Mouse (Mus musculus): ENCODE data around the gene Dnajb4. TPM values are rescaled to one million over a fixed set of nuclear protein-coding genes. Genes with fewer than 3 reads are reported as not detected.
"Not testable (repeated sequence)": the region's sequence is repeated elsewhere in the genome, so short reads cannot be mapped to it uniquely, and the experiment has no call there.

Dnajb4 gene
- polyA plus RNA-seq, 1 experiment from 2014 or later, result 57.7 TPM

- no peak overlapping the region for H3K9ac ChIP-seq (ENCODE audit: low read length)
- no peak overlapping the region for H3K4me2 ChIP-seq (ENCODE audit: low read depth, low read length)
- H3K36me3 ChIP-seq (ENCODE audit: control insufficient read depth, insufficient read depth), result no peaks in the 10 kb centered on the region
- H3K27ac ChIP-seq (ENCODE audit: low read length), result no peak overlapping the region
- H3K4me3 ChIP-seq (ENCODE audit: low read length), result no peak overlapping the region
- ATAC-seq (replicated peaks; ENCODE audit: extremely low read depth, insufficient read depth, low FRiP score), result no peak
- H3K27me3 ChIP-seq (ENCODE audit: control insufficient read depth, insufficient read depth, low read length), result no peaks in the 10 kb centered on the region
- peaks cover 3% of the 10 kb centered on the region for H3K4me1 ChIP-seq (ENCODE audit: control insufficient read depth, insufficient read depth, low read length)
- no peaks in the 10 kb centered on the region for H3K9me3 ChIP-seq (replicated peaks; ENCODE audit: control insufficient read depth, low read length)
Measured at GRCm38 (mm10) chr3:152202942-152203341, 7.2 kb downstream of the Dnajb4 start.

DNA sequence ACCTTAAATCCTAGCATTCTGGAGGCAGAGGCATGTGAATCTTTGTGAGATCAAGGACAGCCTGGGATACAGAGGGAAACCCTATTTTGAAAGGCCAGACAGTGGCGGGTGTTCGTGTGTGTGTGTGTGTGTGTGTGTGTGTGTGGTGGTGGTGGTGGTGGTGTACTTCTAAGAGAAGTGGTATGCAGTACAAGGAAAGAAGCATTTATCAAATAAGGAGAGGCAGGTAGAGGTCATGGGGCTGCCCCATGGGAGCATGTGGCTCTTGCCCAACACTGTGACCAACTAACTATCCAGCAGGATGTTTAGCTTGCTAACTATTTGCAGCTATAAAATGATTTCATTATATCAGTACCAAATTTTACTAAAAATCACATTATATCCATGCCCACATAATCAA lies 8.5 kb downstream of the Dnajb4 start:
- Histone ChIP-seq H3K4me1 (ENCODE audit: control insufficient read depth, insufficient read depth, low read length) (peaks cover 3% of the 10 kb centered on the region), H3K27me3 (ENCODE audit: control insufficient read depth, insufficient read depth, low read length) (no peaks in the 10 kb centered on the region), H3K9ac (ENCODE audit: low read length) (no peak overlapping the region), H3K4me2 (ENCODE audit: low read depth, low read length) (no peak overlapping the region), H3K4me3 (ENCODE audit: low read length) (no peak overlapping the region), H3K9me3 (replicated peaks; ENCODE audit: control insufficient read depth, low read length) (no peaks in the 10 kb centered on the region), H3K36me3 (ENCODE audit: control insufficient read depth, insufficient read depth) (no peaks in the 10 kb centered on the region), H3K27ac (ENCODE audit: low read length) (no peak overlapping the region)
- ATAC-seq (replicated peaks; ENCODE audit: extremely low read depth, insufficient read depth, low FRiP score), result no peak
- 67% methylated on average over 2 of the region's 2 CpGs for WGBS

DNA sequence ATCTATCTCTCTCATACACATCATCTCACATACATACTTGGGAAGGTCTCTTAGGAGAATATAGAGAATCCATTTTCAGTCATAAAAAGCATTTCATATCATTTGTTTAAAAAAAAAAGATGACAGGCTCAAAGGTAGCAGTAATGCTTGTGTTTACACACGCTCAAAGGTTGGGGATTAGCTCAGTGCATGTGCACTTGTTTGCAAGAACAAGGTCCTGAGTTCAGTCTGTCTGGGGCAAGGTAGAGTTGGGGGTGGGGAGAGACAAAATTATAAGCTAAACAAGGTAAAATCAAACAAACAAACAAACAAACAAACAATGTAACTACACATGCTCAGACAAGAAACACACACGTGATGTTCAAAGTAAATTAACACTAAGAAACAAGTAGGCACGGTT lies 8.9 kb downstream of the Dnajb4 start:
- H3K36me3 ChIP-seq (ENCODE audit: control insufficient read depth, insufficient read depth), result no peaks in the 10 kb centered on the region
- no peak for ATAC-seq (replicated peaks; ENCODE audit: extremely low read depth, insufficient read depth, low FRiP score)
- WGBS, result 94% methylated on average over 3 of the region's 3 CpGs

GRCm38 (mm10) chr3:152199125-152199524 lies 11.0 kb downstream of the Dnajb4 start:
- ATAC-seq (replicated peaks; ENCODE audit: extremely low read depth, insufficient read depth, low FRiP score), result no peak
- Histone ChIP-seq H3K9me3 (replicated peaks; ENCODE audit: control insufficient read depth, low read length) (no peaks in the 10 kb centered on the region), H3K4me3 (ENCODE audit: low read length) (no peak overlapping the region), H3K9ac (ENCODE audit: low read length) (no peak overlapping the region), H3K36me3 (ENCODE audit: control insufficient read depth, insufficient read depth) (no peaks in the 10 kb centered on the region), H3K4me2 (ENCODE audit: low read depth, low read length) (no peak overlapping the region), H3K27ac (ENCODE audit: low read length) (no peak overlapping the region), H3K27me3 (ENCODE audit: control insufficient read depth, insufficient read depth, low read length) (no peaks in the 10 kb centered on the region), H3K4me1 (ENCODE audit: control insufficient read depth, insufficient read depth, low read length) (no peaks in the 10 kb centered on the region; the same call in 1 of the 2 replicates)
- 64% methylated on average over 3 of the region's 3 CpGs for WGBS

More for the DNA sequence above, 8.9 kb downstream of the Dnajb4 start:
- no peak overlapping the region for H3K4me2 ChIP-seq (ENCODE audit: low read depth, low read length)
- H3K27ac ChIP-seq (ENCODE audit: low read length), result no peak overlapping the region
- H3K27me3 ChIP-seq (ENCODE audit: control insufficient read depth, insufficient read depth, low read length), result no peaks in the 10 kb centered on the region
- H3K4me1 ChIP-seq (ENCODE audit: control insufficient read depth, insufficient read depth, low read length), result peaks cover 3% of the 10 kb centered on the region
- H3K9me3 ChIP-seq (replicated peaks; ENCODE audit: control insufficient read depth, low read length), result no peaks in the 10 kb centered on the region
- H3K9ac ChIP-seq (ENCODE audit: low read length), result no peak overlapping the region
- H3K4me3 ChIP-seq (ENCODE audit: low read length), result no peak overlapping the region

GRCm38 (mm10) chr3:152197246-152197645 lies 12.9 kb downstream of the Dnajb4 start:
- WGBS, result 47% methylated on average over 2 of the region's 2 CpGs
- H3K9me3 ChIP-seq (replicated peaks; ENCODE audit: control insufficient read depth, low read length); H3K4me3 ChIP-seq (ENCODE audit: low read length); H3K36me3 ChIP-seq (ENCODE audit: control insufficient read depth, insufficient read depth); H3K9ac ChIP-seq (ENCODE audit: low read length); ATAC-seq (replicated peaks; ENCODE audit: extremely low read depth, insufficient read depth, low FRiP score); H3K27ac ChIP-seq (ENCODE audit: low read length); H3K4me1 ChIP-seq (ENCODE audit: control insufficient read depth, insufficient read depth, low read length); H3K4me2 ChIP-seq (ENCODE audit: low read depth, low read length); H3K27me3 ChIP-seq (ENCODE audit: control insufficient read depth, insufficient read depth, low read length): not testable (repeated sequence)

DNA sequence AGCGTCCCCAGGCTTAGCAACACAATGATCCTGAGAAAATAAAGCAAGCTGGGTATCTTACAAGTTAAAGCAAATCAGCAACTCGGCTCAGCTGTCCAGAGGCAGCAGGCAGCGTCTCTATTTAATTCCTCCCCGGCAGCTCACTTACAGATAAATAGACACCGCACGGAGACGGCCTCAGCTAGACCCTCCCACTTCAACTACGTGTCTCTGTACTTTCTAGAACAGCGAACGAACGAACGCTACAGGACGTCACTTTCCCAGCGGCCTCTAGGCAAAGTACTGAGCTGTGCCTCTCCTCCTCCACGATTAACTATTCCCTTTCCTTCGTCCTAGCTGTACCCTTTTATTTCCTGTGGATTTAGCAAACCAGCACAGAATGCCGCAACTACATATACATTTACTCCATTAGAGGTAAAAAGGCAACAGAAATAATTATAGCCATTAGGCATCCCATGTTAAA lies 16.4 kb downstream of the Dnajb4 start:
- Histone ChIP-seq H3K4me1 (ENCODE audit: control insufficient read depth, insufficient read depth, low read length) (peaks cover 19% of the 10 kb centered on the region), H3K36me3 (ENCODE audit: control insufficient read depth, insufficient read depth) (no peaks in the 10 kb centered on the region), H3K9ac (ENCODE audit: low read length) (peak overlapping the region; percentile 87), H3K27me3 (ENCODE audit: control insufficient read depth, insufficient read depth, low read length) (no peaks in the 10 kb centered on the region), H3K4me2 (ENCODE audit: low read depth, low read length) (peak overlapping the region; percentile 58), H3K4me3 (ENCODE audit: low read length) (peak overlapping the region; percentile 59), H3K27ac (ENCODE audit: low read length) (peak overlapping the region; percentile 88), H3K9me3 (replicated peaks; ENCODE audit: control insufficient read depth, low read length) (no peaks in the 10 kb centered on the region)
- under 1% methylated on average over 17 of the region's 17 CpGs for whole genome bisulfite sequencing
- peak; percentile 97 for ATAC-seq (replicated peaks; ENCODE audit: extremely low read depth, insufficient read depth, low FRiP score)

- 2% methylated on average over 7 of the region's 7 CpGs for WGBS
- Histone ChIP-seq H3K9ac (ENCODE audit: low read length) (peak overlapping the region; percentile 87), H3K4me1 (ENCODE audit: control insufficient read depth, insufficient read depth, low read length) (peaks cover 20% of the 10 kb centered on the region), H3K9me3 (replicated peaks; ENCODE audit: control insufficient read depth, low read length) (no peaks in the 10 kb centered on the region), H3K4me2 (ENCODE audit: low read depth, low read length) (peak overlapping the region; percentile 58), H3K4me3 (ENCODE audit: low read length) (peak overlapping the region; percentile 59), H3K27ac (ENCODE audit: low read length) (peak overlapping the region; percentile 88), H3K27me3 (ENCODE audit: control insufficient read depth, insufficient read depth, low read length) (no peaks in the 10 kb centered on the region), H3K36me3 (ENCODE audit: control insufficient read depth, insufficient read depth) (no peaks in the 10 kb centered on the region)
- no peak for ATAC-seq (replicated peaks; ENCODE audit: extremely low read depth, insufficient read depth, low FRiP score)
Measured at GRCm38 (mm10) chr3:152193177-152193576, 16.9 kb downstream of the Dnajb4 start.

DNA sequence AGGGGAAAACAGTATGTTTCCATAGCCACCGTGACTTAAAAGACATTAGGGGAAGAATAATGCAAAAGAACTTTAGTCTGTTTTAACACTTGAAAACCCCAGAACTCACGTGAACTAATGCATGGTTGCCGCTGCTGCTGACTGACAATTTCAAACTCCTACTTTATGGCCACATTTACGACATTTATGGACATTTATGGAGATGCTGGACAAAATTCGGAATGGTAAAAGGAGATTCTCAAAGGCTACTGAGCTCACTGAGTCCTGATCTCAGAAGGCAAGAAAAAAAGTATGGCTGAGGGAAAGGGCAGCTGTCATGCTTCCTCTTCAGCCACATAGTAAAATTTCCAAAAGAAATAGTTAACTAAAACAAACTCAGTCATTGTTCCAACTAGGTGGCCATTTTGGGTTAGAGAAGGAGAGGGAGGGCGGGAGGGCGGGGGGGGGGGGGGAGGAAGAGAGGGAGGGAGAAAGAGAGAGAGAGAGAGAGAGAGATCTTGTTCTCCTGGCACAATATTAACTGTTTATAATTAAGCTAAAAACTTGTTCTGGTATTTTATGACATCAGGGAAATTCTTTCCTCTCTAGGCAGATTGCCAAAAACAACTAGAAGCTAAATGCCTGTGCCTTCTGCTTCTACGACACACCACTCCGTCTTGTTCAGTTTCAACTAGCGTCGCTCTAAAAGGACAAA lies 17.7 kb downstream of the Dnajb4 start:
- no peak for ATAC-seq (replicated peaks; ENCODE audit: extremely low read depth, insufficient read depth, low FRiP score)
- Histone ChIP-seq H3K9me3 (replicated peaks; ENCODE audit: control insufficient read depth, low read length) (no peaks in the 10 kb centered on the region), H3K36me3 (ENCODE audit: control insufficient read depth, insufficient read depth) (no peaks in the 10 kb centered on the region), H3K9ac (ENCODE audit: low read length) (peak overlapping the region; percentile 77), H3K27ac (ENCODE audit: low read length) (peak overlapping the region; percentile 96), H3K27me3 (ENCODE audit: control insufficient read depth, insufficient read depth, low read length) (no peaks in the 10 kb centered on the region), H3K4me3 (ENCODE audit: low read length) (peak overlapping the region; percentile 61), H3K4me2 (ENCODE audit: low read depth, low read length) (peak overlapping the region; percentile 71), H3K4me1 (ENCODE audit: control insufficient read depth, insufficient read depth, low read length) (peaks cover 25% of the 10 kb centered on the region)
- WGBS, result 9% methylated on average over 10 of the region's 11 CpGs

DNA sequence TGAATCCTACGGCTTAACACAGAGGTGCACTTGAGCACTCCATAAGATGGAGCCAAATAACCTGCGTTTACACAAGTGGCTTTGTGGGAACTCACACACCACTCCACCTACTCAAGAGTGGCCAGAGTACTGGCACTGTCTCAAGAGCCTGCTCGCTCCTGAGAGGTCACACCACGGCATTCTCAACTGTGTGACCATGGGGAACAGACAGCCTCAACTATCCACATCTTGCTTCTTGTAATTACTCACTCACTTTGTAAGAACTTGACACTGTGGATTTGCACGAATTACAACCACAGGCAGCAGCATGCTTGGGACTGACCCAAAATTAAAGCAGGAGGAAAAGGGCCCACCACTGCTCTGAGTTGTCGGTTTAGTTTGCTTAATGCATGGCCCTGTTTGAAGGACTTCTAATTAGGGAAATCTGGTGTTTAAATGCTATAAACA lies 18.3 kb downstream of the Dnajb4 start:
- Histone ChIP-seq H3K9me3 (replicated peaks; ENCODE audit: control insufficient read depth, low read length) (no peaks in the 10 kb centered on the region), H3K9ac (ENCODE audit: low read length) (peak overlapping the region; percentile 77), H3K4me1 (ENCODE audit: control insufficient read depth, insufficient read depth, low read length) (peaks cover 26% of the 10 kb centered on the region), H3K36me3 (ENCODE audit: control insufficient read depth, insufficient read depth) (no peaks in the 10 kb centered on the region), H3K27me3 (ENCODE audit: control insufficient read depth, insufficient read depth, low read length) (no peaks in the 10 kb centered on the region), H3K4me3 (ENCODE audit: low read length) (peak overlapping the region; percentile 61), H3K4me2 (ENCODE audit: low read depth, low read length) (peak overlapping the region; percentile 71), H3K27ac (ENCODE audit: low read length) (peak overlapping the region; percentile 96)
- peak; percentile 52 for ATAC-seq (replicated peaks; ENCODE audit: extremely low read depth, insufficient read depth, low FRiP score)
- WGBS, result 6% methylated on average over 6 of the region's 6 CpGs

Data from heart, embryonic 16.5 days (tissue).